Mouse (Mus musculus) cortical plate, adult 2 months (tissue): ENCODE data around the gene Pla2g2d.

Experiments
- CTCF ChIP-seq: fragments of 200-500 bp; IDR thresholded peaks from 2 replicates; pipeline ENCODE4 v1.5.1; 2011; ENCODE audit warnings: mild to moderate bottlenecking, control low read depth, low read length; ENCODE audit not compliant: insufficient read depth; ENCODE audit errors: extremely low read depth
- POLR2A ChIP-seq: fragments of 200-500 bp; IDR thresholded peaks from 2 replicates; pipeline ENCODE4 v1.6.1; 2011; ENCODE audit warnings: mild to moderate bottlenecking, low read length, control low read depth; ENCODE audit not compliant: insufficient read depth; ENCODE audit errors: extremely low read depth

GRCm38 (mm10) chr4:138782098-138782497 is 6.6 kb downstream of the Pla2g2d start:
- no peak for TF ChIP-seq CTCF
- no peak for TF ChIP-seq POLR2A
